Mouse (Mus musculus): ENCODE measurements around the gene Trio. TPM values are rescaled to one million over a fixed set of nuclear protein-coding genes. Genes with fewer than 3 reads are reported as not detected.

The Trio gene
- polyA plus RNA-seq (2012; ENCODE audit: low replicate concordance): 28.2 and 57.5 TPM in 2 replicates

DNA sequence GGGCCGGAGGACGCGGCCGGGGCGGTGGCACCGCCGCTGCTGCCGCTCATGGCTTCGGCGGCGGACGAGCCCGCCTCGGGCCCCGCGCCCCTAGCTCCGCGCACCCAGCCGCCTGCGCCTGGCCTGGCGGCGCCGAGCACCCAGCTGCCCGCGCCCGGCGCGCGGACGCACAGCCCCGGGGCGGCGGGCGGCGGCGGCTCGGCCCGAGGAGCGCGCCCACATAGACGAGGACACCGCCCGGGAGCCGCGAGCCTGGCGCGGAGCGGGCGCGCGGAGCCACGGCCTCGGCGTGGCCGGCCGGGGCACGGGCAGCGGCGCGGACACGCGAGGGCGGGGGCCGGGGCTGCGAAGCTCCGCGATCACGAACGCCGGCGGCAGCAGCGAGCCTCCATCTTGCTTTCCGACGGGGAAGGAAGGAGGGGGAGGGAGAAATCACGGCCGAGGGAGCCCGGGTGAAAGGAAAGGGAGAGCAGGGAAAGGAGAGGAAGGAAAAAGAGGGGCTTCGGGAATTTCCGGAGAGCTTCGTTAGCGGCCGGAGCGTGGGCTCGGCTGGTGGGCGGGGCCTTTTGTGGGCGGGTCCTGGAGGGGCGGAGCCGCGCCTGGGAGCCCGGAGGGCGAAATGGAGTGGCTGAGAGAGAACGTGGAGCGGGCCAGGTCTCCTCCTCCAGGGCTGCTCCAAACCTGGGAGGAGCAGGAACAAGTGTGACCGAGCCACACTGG lies at the start of gene Trio:
TSS of gene Trio (minus strand) at position 402 of the 720 bp plus-strand sequence.

GRCm38 (mm10) chr15:27681419-27682187 lies 344.0 kb downstream of the Trio start, which contains the start of gene Otulinl:
Otulinl (minus strand) TSS chr15:27681579.

Other genes starting within 250 kb of the Trio start
- gene Dnah5, start 177.9 kb upstream of the Trio start, polyA plus RNA-seq (2012; ENCODE audit: low replicate concordance): not detected in 2 replicates

Data from hematopoietic multipotent progenitor cell, adult 10-12 weeks (in vitro differentiated cells).